Mouse (Mus musculus): Measurements from ENCODE around the gene Afmid. TPM values are rescaled to one million over a fixed set of nuclear protein-coding genes. Genes with fewer than 3 reads are reported as not detected.

Gene Afmid
- polyA plus RNA-seq, 1 experiment from 2014 or later = 34.4 TPM

GRCm38 (mm10) chr11:117791441-117791761 lies 34.3 kb upstream of the Afmid start:
- peaks cover 17% of the 10 kb centered on the region for H3K36me3 ChIP-seq (replicated peaks; ENCODE audit: insufficient read depth, low read length)
- no peak for ATAC-seq
- DNase-seq = no peak
- no peaks in the 10 kb centered on the region for H3K9me3 ChIP-seq (ENCODE audit: low read length)
- TF ChIP-seq CTCF (IDR thresholded peaks at IDR 0.05; ENCODE audit: low read depth) (no peak), EP300 (IDR thresholded peaks at IDR 0.05; ENCODE audit: low read depth) (no peak)
- peak overlapping the region; percentile 56 for H3K27ac ChIP-seq (ENCODE audit: low read depth)
- 81% methylated on average over 9 of the region's 9 CpGs for WGBS (ENCODE audit: insufficient replicate concordance)
- H3K27me3 ChIP-seq (ENCODE audit: insufficient read depth, low read length) = no peaks in the 10 kb centered on the region
- no peak overlapping the region for H3K9ac ChIP-seq (replicated peaks)
- no peak overlapping the region for H3K4me2 ChIP-seq (ENCODE audit: low read depth, low read length)
- H3K4me1 ChIP-seq (ENCODE audit: insufficient read depth) = peaks cover 33% of the 10 kb centered on the region
- no peak overlapping the region for H3K4me3 ChIP-seq (ENCODE audit: low read depth, low read length)

- WGBS (ENCODE audit: insufficient replicate concordance) = 3% methylated on average over 22 of the region's 22 CpGs
- peak overlapping the region; percentile 56 for H3K27ac ChIP-seq (ENCODE audit: low read depth)
These were observed 33.3 kb upstream of the Afmid start for GRCm38 (mm10) chr11:117792281-117792888.

GRCm38 (mm10) chr11:117794035-117794551 lies 31.6 kb upstream of the Afmid start:
- H3K27me3 ChIP-seq (ENCODE audit: insufficient read depth, low read length) = no peaks in the 10 kb centered on the region
- no peak overlapping the region for H3K4me3 ChIP-seq (ENCODE audit: low read depth, low read length)
- no peak for ATAC-seq
- DNase-seq = no peak
- H3K4me2 ChIP-seq (ENCODE audit: low read depth, low read length) = no peak overlapping the region
- WGBS (ENCODE audit: insufficient replicate concordance) = 76% methylated on average over 4 of the region's 4 CpGs
- H3K36me3 ChIP-seq (replicated peaks; ENCODE audit: insufficient read depth, low read length) = peaks cover 7% of the 10 kb centered on the region
- H3K9ac ChIP-seq (replicated peaks) = no peak overlapping the region
- H3K27ac ChIP-seq (ENCODE audit: low read depth) = no peak overlapping the region
- no peaks in the 10 kb centered on the region for H3K9me3 ChIP-seq (ENCODE audit: low read length)
- TF ChIP-seq CTCF (IDR thresholded peaks at IDR 0.05; ENCODE audit: low read depth) (no peak), EP300 (IDR thresholded peaks at IDR 0.05; ENCODE audit: low read depth) (no peak)
- peaks cover 54% of the 10 kb centered on the region for H3K4me1 ChIP-seq (ENCODE audit: insufficient read depth)

More at GRCm38 (mm10) chr11:117792281-117792888, 33.3 kb upstream of the Afmid start:
- Histone ChIP-seq H3K4me1 (ENCODE audit: insufficient read depth) (peaks cover 43% of the 10 kb centered on the region), H3K4me2 (ENCODE audit: low read depth, low read length) (peak overlapping the region; percentile 63), H3K36me3 (replicated peaks; ENCODE audit: insufficient read depth, low read length) (peaks cover 10% of the 10 kb centered on the region), H3K9ac (replicated peaks) (peak overlapping the region; percentile 27; the same call in 1 of the 2 replicates), H3K27me3 (ENCODE audit: insufficient read depth, low read length) (no peaks in the 10 kb centered on the region), H3K9me3 (ENCODE audit: low read length) (no peaks in the 10 kb centered on the region), H3K4me3 (ENCODE audit: low read depth, low read length) (peak overlapping the region; percentile 7)
- DNase-seq = peak; percentile 93
- ATAC-seq = peak; percentile 83
- TF ChIP-seq CTCF (IDR thresholded peaks at IDR 0.05; ENCODE audit: low read depth) (peak; percentile 4; the same call in 1 of the 2 replicates), EP300 (IDR thresholded peaks at IDR 0.05; ENCODE audit: low read depth) (no peak)

GRCm38 (mm10) chr11:117796954-117797353 lies 28.8 kb upstream of the Afmid start:
- TF ChIP-seq CTCF (IDR thresholded peaks at IDR 0.05; ENCODE audit: low read depth) = no peak
- TF ChIP-seq EP300 (IDR thresholded peaks at IDR 0.05; ENCODE audit: low read depth) = no peak
- 30% methylated on average over 5 of the region's 5 CpGs for WGBS (ENCODE audit: insufficient replicate concordance)
- Histone ChIP-seq H3K4me3 (ENCODE audit: low read depth, low read length) (peak overlapping the region; percentile 63), H3K27me3 (ENCODE audit: insufficient read depth, low read length) (no peaks in the 10 kb centered on the region), H3K27ac (ENCODE audit: low read depth) (peak overlapping the region; percentile 91), H3K9me3 (ENCODE audit: low read length) (no peaks in the 10 kb centered on the region), H3K36me3 (replicated peaks; ENCODE audit: insufficient read depth, low read length) (no peaks in the 10 kb centered on the region), H3K9ac (replicated peaks) (peak overlapping the region; percentile 69), H3K4me2 (ENCODE audit: low read depth, low read length) (peak overlapping the region; percentile 73), H3K4me1 (ENCODE audit: insufficient read depth) (peaks cover 42% of the 10 kb centered on the region)
- ATAC-seq = peak; percentile 11
- no peak for DNase-seq

- H3K27me3 ChIP-seq (ENCODE audit: insufficient read depth, low read length) = no peaks in the 10 kb centered on the region
- peaks cover 35% of the 10 kb centered on the region for H3K4me1 ChIP-seq (ENCODE audit: insufficient read depth)
- no peaks in the 10 kb centered on the region for H3K36me3 ChIP-seq (replicated peaks; ENCODE audit: insufficient read depth, low read length)
- H3K27ac ChIP-seq (ENCODE audit: low read depth) = peak within 1 kb of the TSS; percentile 91
- H3K4me2 ChIP-seq (ENCODE audit: low read depth, low read length) = peak within 1 kb of the TSS; percentile 73
- DNase-seq = peak; percentile 73
- ATAC-seq = peak; percentile 95
- H3K4me3 ChIP-seq (ENCODE audit: low read depth, low read length) = peak within 1 kb of the TSS; percentile 63
- H3K9me3 ChIP-seq (ENCODE audit: low read length) = no peaks in the 10 kb centered on the region
- 35% methylated on average over 9 of the region's 9 CpGs for WGBS (ENCODE audit: insufficient replicate concordance)
- TF ChIP-seq CTCF (IDR thresholded peaks at IDR 0.05; ENCODE audit: low read depth) = no peak
- peak; percentile 96 for TF ChIP-seq EP300 (IDR thresholded peaks at IDR 0.05; ENCODE audit: low read depth)
- H3K9ac ChIP-seq (replicated peaks) = peak within 1 kb of the TSS; percentile 69
These were observed 28.1 kb upstream of the Afmid start, which contains the start of gene 6030468B19Rik for GRCm38 (mm10) chr11:117797511-117798159. Gene 6030468B19Rik, plus strand, starts transcription at chr11:117797660.

GRCm38 (mm10) chr11:117798160-117798541 lies 27.6 kb upstream of the Afmid start:
- H3K27me3 ChIP-seq (ENCODE audit: insufficient read depth, low read length) = no peaks in the 10 kb centered on the region
- peak overlapping the region; percentile 63 for H3K4me3 ChIP-seq (ENCODE audit: low read depth, low read length)
- H3K27ac ChIP-seq (ENCODE audit: low read depth) = peak overlapping the region; percentile 91
- H3K36me3 ChIP-seq (replicated peaks; ENCODE audit: insufficient read depth, low read length) = 0 out of 2 replicates have a peak, but pooled peaks cover 3% of the 10 kb centered on the region
- H3K4me2 ChIP-seq (ENCODE audit: low read depth, low read length) = peak overlapping the region; percentile 73
- peaks cover 32% of the 10 kb centered on the region for H3K4me1 ChIP-seq (ENCODE audit: insufficient read depth)
- DNase-seq (no peak), ATAC-seq (peak; percentile 6; the same call in 1 of the 2 replicates)
- TF ChIP-seq CTCF (IDR thresholded peaks at IDR 0.05; ENCODE audit: low read depth) = no peak
- peak; percentile 59 for TF ChIP-seq EP300 (IDR thresholded peaks at IDR 0.05; ENCODE audit: low read depth)
- no peaks in the 10 kb centered on the region for H3K9me3 ChIP-seq (ENCODE audit: low read length)
- peak overlapping the region; percentile 69 for H3K9ac ChIP-seq (replicated peaks)
- WGBS (ENCODE audit: insufficient replicate concordance) = 9% methylated on average over 2 of the region's 2 CpGs

Measured in liver, postnatal 0 days (tissue).